Mouse (Mus musculus): ENCODE data around the gene Nek7.

GRCm38 (mm10) chr1:138586891-138587290, 33.0 kb downstream of the Nek7 start:
- TF ChIP-seq CTCF (IDR thresholded peaks at IDR 0.05) = no peak
- no peak for TF ChIP-seq POLR2A (IDR thresholded peaks at IDR 0.05; ENCODE audit: insufficient read depth, low read depth, low read length)

Measured in heart, adult 2 months (tissue).